Mouse (Mus musculus): Measurements from ENCODE around the gene Cirbp. TPM values are rescaled to one million over a fixed set of nuclear protein-coding genes. Genes with fewer than 3 reads are reported as not detected.
A peak's percentile ranks its signal among the peaks of the same experiment; 100 is the strongest.

The Cirbp gene
- total RNA-seq, 2 experiments from 2014 or later, result 211 to 228 TPM

DNA sequence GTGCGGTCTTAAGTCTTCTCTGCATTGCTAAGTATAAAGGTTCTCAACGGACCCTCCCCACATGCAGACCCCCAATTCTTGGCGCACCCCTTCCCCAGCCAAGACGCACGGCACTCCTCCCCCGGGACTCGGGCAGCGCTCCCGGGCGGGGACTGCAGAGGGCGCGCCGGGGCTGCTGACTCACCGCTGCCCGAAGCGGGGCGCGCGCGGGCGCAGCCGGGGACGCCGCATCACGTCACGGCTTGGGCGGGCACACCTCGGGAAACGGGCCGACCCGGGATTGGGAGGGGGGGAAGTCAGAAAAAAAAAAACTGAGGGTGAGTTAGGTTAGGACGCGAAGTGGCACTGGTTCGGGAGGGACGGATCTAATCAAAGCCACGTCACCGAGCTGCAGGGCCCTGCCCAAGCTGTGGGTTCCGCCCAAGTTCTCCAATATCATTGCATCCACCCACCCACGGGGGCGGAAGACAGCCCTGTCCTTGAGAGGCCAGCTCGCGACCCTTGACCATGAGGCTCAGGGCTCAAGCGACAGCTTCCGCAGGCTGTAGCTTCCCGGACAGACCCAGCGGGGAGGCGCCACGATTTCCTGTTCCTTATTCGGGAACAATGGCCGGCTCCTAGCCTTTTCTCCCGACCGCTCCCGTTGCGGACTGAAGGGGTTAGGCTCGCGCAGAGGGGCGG is 17.0 kb upstream of the Cirbp start:
- intact Hi-C loops (cut with DNase I), result loop anchor here (2.0 kb wide), 1 partner anchor 16 kb away; the partner anchor contains the start of gene Cirbp
- DNase-seq, result peak; percentile 96

GRCm38 (mm10) chr10:80149291-80150225 is 16.2 kb upstream of the Cirbp start:
- DNase-seq, result peak; percentile 99
- intact Hi-C loops (cut with DNase I), result loop anchor here (2.0 kb wide), 1 partner anchor 15 kb away; the partner anchor contains the start of gene Cirbp

DNA sequence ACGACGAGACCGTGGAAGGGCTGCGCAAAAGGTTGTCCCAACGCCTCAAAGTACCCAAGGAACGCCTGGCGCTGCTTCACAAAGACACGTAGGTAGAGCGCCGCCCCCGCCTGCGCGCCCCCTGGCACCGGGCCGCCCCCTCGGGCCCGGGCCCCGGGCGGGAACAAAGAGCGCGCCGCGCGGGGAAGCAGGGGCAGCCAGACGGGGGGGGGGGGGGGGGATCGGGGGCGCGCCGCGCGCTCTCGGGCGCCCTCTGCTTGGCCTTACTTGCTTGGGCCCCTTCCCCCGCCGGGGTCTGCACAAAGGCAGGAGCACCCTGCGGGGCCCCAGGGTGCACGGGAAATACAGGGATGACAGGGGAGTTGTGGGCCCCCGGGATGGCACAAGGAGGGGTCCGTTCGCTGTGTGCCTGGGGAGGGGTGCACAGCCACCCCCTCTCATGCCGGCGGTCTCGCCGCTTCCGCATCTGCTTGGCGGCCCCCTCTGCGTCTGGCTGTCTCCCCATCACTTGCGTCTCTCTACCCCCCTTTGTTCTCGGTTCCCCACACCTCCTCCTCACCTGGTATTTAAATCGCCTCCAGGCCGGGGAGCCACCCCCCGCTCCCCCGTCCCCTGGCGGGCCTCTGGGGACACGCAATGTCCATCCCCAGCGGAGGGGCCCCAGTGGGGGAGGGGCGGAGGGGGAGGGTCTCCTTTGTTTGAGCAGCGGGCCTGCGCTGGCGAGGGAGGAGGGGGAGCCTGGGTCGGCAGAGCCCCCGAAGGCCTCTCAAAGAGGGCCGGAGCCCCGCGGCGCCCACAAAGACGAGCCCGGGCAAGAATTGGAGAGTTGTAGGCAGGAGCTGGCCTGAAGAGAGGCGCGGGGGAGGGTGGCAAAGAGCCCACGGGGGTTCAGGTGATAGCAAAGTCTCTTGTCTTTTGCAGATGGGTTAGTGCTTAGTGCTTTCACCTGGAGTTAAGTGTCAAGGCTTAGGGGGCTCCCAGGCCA is 15.3 kb upstream of the Cirbp start:
- DNase-seq, result peak; percentile 85
- intact Hi-C loops (cut with DNase I), result no loop called here

DNA sequence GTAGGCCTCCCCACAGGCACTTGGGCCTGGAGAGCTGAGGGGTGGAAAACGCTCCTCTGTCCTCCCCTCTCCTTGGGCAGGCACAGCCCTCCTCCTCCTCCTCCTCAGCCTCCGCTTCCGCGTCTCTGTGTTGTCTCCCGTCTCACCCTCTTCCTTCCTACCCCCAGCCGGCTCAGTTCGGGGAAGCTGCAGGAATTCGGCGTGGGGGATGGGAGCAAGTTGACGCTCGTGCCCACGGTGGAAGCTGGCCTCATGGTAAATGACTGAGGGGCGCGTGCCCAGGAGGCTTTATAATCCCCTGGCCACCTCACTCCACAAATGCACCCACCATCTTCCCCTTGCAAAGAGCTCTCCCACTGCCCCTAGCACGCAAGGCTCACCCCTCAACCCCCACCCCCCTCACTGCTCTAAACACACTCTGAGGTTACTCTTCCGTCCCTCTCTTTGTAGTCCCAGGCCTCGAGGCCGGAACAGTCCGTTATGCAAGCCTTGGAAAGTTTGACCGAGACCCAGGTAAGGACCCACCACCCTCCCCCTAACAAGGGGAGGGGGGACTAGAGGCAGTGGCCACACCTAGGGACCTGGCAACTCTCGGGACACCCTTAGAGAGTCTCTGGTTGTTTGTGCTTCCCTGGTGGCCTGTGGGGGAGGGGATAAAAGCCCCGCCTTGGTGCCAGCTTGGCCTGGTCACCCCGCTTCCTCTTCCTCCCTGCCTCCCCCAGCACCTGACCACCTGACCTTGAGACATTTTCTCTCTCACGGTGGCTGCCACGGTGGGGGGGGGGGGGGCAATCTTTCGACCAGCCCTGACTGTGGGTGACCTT is 14.4 kb upstream of the Cirbp start:
- DNase-seq, result no peak
- intact Hi-C loops (cut with DNase I), result no loop called here

DNA sequence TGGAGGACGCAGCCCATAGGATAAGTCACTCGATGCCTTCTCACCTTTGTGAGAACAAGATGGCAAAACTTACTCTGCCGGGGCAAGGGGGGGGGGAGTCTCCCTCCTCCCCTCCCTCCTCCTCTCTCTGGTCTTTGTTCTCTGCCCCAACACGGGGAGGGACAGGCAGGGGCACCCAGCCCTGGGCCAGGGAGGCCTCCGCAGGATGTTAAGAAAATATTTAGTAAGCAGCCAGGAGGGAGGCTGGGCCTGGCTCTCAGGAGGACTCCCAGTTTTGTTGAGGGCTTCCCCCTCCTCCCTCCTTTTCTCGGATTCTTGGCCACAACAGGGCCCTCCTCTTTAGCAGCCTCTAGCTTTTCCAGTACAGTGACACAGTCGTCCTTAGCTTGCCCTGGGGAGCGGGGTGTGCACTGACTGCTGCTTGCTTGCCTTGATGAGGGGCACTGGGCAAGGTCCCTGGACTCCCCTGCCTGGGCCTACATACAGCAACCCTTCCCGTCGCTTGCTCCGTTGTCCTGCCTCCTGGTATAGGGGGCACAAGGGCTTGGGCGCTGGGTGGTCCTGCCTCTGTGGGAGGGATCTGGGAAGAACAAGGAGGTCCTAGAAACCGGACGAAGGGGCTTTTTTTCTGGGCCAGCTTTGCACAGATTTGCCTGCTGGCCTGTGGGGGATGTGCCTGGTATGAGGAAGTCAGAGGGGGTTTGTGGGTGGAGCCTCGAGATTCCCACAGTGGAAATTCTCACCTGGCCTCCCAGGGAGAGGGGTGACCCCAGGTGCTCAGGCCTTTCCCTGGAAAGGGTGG is 13.5 kb upstream of the Cirbp start:
- no peak for DNase-seq
- intact Hi-C loops (cut with DNase I), result no loop called here

DNA sequence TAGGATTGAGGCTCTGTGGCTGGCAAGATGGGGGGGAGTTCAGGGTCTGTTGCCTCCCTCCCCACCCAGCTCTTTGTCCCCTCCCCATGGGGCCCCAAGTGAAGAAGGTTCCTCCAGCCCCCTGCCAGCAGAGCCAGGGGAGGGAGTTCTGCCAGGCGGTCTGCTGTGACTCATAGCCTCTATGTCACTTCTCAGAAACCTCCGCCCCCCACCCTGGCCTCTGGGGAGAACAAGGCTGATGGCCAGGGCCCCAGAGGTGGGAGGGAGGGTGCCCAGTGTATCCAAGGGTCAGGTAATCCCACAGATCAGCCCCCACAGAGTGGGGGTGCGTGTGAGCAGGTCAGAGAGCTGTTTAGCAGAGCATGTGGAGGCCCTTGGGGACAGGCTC is 12.9 kb upstream of the Cirbp start:
- DNase-seq, result no peak
- intact Hi-C loops (cut with DNase I), result no loop called here

DNA sequence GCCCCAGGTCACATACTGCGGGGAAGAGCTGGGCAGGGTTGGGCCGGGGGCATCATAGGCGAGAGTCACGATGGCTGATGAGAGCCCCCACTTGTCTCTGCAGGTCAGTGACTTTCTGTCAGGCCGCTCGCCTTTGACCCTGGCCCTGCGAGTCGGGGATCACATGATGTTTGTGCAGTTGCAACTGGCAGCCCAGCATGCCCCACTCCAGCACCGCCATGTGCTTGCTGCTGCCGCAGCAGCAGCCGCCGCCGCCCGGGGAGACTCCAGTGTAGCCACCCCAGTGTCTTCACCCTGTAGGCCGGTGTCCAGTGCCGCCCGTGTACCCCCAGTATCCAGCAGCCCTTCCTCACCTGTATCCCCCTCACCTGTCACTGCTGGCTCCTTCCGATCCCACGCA is 12.1 kb upstream of the Cirbp start:
- no peak for DNase-seq
- intact Hi-C loops (cut with DNase I), result no loop called here

DNA sequence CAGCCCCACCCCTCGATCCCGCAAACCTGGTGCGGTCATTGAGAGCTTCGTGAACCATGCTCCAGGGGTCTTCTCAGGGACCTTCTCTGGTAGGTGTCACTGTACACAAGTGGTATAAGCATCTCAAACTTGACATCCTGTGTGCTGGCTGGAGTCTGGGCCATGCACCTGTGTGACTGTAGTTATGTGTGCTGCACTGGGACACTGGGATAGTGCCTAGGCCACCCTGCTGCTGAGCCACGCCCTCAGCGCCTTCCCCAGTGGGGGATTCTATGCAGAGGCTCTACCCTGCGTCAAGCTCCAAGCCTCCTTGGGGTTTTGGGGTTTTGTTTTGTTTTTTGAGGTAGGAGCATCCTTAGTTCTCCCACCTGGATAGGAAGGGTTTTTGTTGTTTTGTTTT is 11.4 kb upstream of the Cirbp start:
- intact Hi-C loops (cut with DNase I), result no loop called here
- no peak for DNase-seq

DNA sequence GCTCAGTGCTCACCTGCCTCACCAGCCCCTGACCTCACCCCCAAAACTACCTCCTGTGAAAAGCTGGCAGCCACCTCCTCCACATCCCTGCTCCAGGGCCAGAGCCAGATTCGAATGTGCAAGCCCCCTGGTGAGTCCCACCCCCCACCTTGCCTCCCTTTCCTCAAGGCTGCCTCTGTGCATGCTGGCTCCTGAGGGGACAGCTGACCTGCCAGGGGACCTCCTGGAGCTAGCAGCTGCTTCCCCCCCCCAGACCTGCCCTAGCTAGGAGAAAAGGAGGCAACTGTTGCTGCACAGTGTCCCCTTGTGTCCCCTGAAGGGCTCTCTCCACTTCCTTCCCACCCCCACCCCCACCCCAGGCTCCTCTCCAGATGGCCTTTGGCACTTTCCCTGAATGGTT is 10.5 kb upstream of the Cirbp start:
- intact Hi-C loops (cut with DNase I), result no loop called here
- DNase-seq, result no peak

- no peak for DNase-seq
- intact Hi-C loops (cut with DNase I), result no loop called here
Measured at GRCm38 (mm10) chr10:80156002-80156751, 9.6 kb upstream of the Cirbp start.

- DNase-seq, result no peak
- intact Hi-C loops (cut with DNase I), result no loop called here
Measured at GRCm38 (mm10) chr10:80156752-80157053, 9.1 kb upstream of the Cirbp start.

GRCm38 (mm10) chr10:80157141-80157929 is 8.4 kb upstream of the Cirbp start:
- DNase-seq, result no peak

GRCm38 (mm10) chr10:80158307-80158986 is 7.3 kb upstream of the Cirbp start:
- intact Hi-C loops (cut with DNase I), result no loop called here
- no peak for DNase-seq

More at GRCm38 (mm10) chr10:80157141-80157929, 8.4 kb upstream of the Cirbp start:
- intact Hi-C loops (cut with DNase I), result no loop called here

- DNase-seq, result no peak
- intact Hi-C loops (cut with DNase I), result no loop called here
Measured at GRCm38 (mm10) chr10:80159021-80159560, 6.7 kb upstream of the Cirbp start.

DNA sequence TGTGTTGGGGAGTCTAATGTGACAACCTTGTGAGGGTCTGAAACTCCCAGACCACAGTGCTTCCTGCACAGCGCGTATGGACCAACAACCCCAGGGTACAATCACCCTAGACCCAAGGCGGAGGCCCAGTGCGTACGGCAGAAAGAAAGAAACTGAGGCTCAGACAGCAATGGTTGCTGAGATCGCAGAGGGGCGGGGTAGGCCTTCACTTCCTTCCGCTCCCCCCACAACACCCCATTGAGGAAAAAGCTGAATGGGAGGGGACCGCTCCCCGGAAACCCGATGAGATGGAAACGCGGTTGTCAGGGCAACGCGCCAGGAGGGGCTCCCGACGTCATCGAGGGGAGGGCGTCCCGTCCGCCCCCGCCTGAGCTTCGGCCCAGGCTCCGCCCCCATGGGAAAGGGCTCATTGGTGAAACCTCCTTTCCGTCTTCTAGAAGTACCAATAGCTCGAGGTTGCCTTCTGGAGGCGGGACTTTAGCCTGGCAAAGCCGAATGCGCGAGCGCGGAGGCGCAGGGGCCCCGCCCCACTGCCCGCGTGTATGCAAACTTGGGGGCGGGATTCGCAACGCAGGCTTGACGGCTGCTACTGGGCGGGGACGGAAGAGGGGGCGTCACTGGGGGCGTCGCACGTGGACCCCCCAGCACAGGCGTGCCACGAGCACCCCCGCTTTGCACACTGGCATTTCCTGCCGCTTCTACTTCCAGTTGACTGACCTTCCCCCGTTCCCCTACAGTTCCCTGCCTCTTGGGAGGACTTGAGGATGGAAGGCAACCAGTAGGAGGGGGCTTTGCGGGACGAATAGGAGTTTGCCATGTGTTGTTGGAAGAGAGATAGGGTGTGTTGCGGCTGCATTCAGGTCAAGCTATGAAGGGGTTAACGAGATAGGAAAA is 6.0 kb upstream of the Cirbp start:
- intact Hi-C loops (cut with DNase I), result no loop called here
- peak; percentile 99 for DNase-seq

Data from left cerebral cortex, postnatal 4 days (tissue).